Mouse (Mus musculus): ENCODE results near the gene Adgrb3.
"Not testable (repeated sequence)": the region's sequence is repeated elsewhere in the genome, so short reads cannot be mapped to it uniquely, and the experiment has no call there.

Gene Adgrb3

DNA sequence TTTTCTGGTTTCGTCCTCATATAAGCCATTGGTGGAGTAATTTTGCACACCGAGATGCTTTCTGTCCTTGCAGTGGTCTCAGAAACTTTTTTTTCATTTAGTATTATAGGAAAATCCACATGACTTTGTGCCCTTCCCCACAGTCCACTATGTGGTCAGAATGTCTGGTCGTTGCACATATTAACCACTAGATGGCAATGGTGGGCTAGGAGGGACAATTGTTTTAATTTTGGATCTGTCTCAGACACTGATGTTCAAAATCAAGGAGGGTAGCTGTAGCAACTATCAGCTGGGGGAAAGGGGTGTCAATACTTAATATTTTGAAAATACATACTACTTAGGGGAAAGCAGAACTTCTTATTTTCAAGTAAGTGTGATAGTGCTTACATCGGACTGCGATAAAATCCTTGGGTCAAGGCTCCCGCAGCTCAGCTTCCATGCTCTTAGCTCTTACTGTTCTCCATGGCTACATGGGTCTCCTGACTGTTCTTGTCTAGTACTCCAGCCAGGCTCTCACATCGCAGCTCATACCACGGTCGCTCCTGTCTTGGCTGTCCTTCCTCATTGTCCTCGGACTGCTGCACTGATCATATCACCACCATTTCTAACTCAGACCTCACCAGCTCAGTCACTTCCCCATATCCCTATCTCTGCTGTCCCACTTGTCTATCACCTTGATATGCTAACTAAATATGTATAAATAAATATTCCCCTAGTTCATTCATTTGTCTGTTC is 319.0 kb downstream of the Adgrb3 start:
- no peak for DNase-seq (ENCODE audit: low spot score in 2 of 2)

DNA sequence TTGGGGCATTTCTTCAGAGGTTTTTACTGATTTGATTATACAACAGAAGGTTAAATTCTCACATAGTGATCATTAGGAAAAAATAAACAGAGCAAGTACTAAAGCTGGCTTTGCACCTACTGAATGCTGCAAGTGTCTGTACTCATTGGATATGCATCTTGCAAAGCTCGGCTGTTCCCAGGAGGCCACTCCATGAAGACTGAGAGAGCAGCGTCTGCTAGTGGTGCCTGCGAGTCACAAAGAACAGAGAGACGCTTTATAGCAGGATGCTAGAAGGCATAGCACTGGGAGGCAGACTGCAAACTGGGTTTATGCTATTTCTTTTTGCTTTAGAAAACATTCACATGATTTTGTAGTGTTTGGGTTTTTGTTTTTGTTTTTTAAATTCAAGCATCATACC is 325.2 kb downstream of the Adgrb3 start:
- peak; percentile 22 to 67 for DNase-seq (ENCODE audit: low spot score in 2 of 2)

DNA sequence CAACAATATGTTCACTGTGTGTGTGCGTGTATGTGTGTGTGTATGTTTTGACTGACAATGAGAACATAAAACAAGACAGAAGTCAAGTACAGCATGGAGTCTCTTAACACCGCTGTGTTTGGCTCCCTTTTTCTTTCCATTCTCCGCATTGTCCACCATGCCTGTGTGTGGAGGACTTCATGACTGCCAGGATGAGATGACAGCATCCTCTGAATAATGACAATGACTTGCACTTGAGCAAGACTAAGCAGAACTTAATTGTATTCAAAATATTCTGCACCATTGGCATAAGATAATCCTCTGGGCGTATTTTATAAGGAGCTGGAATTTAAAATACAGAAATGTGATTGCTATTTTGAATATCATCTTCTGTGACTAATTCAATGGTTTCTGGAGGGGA is 326.0 kb downstream of the Adgrb3 start:
- DNase-seq (ENCODE audit: low spot score in 2 of 2), result no peak

DNA sequence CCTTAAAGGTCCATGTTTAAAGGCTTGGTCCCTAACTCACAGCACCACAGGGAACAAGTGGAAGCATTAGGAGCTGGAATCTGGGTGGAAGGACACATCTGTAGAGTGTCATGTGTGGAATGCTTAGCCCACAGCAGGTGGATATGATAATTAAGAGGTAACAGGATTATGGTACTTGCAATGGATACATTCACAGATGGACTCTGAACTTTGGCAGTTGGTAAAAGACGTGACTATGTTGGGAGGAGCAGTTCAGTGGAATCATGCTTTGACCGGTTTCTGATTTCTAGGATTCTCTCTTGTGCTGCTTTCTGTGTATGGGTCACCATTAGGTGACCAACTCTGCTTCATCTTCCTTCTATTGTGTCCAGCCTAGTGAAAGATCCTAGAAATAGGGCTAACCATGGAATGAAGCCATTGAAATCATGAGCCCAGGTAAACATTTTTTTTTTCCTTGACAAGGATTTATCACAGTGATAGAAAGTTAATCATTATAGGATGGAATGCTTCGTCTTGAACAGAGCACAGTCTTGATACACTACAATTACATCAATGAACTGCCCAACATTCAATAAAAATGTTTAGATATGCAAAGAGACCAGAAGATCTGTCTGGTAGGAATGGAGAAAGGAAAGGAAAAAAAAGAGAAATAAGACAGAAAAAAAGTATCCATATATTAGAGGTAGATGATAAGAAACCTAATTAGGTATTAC is 334.1 kb downstream of the Adgrb3 start:
- no peak for DNase-seq (ENCODE audit: low spot score in 2 of 2)

DNA sequence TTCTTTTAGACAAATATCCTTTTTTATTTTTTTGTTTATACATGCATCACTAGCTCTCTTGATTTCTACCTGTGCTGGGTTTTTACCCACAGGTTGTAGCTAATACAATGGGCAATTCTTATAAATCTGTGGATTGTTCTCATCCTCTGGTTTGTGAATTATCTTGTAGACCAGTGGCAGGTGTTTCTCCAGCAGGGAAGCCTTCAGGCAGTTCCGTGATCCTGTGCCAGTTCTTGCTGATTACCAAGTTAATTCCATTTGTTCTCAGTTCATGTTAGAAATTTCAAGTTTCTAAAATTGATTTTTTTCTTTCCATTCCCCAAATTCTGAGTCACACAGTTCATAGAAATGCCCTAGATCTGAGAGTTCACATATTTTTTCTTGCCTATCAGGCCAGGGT is 338.0 kb downstream of the Adgrb3 start:
- no peak for DNase-seq (ENCODE audit: low spot score in 2 of 2)

DNA sequence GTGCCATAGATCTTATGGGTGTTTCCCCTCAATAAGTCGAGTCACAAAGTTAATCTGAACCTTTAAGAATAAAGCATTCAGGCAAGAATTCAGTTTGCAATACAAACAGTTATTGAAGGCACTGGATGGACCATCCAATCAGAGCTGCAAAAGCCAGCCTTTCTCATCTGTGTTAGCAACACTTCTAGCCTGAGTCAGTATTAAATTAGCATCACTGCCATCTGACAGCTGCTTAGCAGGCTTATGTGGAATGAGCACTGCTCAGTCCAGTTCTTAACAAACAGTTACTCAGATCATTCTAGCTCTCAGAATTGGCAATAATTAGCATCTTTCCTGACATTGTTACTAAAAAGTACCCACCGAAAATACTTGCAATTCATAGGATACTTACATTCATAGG is 339.3 kb downstream of the Adgrb3 start:
- DNase-seq (ENCODE audit: low spot score in 2 of 2), result no peak

DNA sequence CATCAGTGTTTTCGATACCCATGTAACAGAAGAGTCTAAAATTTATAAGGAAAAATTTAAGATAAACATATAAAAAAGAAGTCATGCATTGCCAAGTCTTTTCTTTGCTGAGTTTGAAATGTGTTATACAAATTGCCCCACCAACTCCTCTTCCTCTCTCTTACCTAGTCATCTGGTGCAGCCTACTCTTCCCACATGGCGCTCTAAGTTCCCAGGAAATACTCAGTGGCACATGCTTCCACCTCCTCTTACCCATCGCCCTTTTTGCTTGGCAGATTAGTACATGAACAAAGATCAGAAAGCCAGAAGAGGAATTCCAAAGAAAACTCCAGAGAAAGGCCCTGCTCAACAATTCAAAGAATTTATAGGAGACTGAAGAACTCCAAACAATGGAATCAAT is 353.8 kb downstream of the Adgrb3 start:
- no peak for DNase-seq (ENCODE audit: low spot score in 2 of 2)

DNA sequence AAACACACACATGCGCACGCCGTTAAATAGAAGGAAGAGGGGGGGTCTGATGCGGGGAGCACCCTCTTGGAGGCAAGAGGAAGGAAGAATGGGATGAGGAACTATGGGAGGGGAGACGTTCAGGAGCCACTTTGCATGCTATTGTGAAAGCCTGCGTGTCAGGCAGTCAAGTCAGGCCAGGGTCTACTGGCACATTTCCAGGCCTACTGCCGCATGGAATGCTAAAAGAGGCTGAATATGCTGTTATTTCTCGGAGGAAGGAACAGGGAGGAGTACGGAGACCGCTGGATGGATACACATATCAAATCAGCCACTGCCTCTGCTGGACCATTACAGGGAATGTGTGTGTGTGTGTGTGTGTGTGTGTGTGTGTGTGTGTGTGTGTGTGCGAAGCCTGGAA is 355.0 kb downstream of the Adgrb3 start:
- DNase-seq (ENCODE audit: low spot score in 2 of 2), result no peak

DNA sequence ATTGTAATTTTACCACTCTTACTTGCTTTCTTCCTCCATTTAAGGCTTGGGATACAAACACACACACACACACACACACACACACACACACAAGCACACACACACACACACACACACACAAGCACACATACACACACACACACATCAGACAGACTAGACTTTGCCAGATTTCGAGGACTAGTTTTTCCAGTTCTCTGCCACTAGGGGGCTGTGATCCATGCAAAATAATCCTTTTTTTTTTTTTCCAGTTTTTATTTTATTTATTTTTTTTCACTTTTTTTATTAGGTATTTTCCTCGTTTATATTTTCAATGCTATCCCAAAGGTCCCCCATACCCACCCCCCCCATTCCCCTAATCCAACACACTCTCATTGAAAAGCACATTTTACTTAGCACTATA is 357.9 kb downstream of the Adgrb3 start:
- not testable (repeated sequence) for DNase-seq (ENCODE audit: low spot score in 2 of 2)

DNA sequence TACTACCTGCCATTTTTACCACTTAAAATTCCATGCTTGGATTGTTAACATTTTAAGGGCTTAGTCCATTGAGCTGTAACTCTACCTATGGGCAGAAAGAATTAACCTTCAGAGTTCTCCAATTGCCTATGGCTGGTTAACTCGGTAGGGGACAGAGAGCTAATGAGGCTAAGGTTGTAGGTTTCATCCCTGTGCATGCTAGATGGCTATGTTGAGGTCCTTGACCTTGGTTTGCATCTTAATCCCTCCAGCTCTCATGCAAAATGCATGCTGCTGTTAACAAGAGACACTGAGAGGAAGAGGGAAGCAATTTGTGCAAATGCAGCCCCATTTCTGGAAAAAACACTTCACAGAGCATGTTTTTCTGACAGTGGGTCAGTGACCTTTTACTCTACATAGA is 366.9 kb downstream of the Adgrb3 start:
- DNase-seq (ENCODE audit: low spot score in 2 of 2), result no peak

DNA sequence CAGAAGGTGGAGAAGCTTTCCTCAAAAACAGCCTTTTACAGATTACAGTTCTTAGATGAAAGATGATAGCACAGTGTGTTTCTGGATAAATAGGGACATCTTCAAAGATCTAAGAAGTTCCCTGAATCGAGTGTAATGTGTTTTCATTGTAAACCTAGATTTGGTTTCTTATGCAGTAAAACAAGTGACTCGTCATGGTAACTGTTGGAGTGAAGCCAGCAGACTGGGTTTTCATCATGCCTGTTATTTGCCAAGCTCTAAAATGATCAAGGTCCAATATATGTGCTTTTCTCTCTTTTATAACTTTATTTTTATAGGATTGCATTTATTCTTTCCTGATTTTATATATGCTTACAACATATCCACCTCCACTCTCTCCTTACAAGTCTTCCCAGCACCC is 394.0 kb downstream of the Adgrb3 start:
- DNase-seq (ENCODE audit: low spot score in 2 of 2), result no peak

DNA sequence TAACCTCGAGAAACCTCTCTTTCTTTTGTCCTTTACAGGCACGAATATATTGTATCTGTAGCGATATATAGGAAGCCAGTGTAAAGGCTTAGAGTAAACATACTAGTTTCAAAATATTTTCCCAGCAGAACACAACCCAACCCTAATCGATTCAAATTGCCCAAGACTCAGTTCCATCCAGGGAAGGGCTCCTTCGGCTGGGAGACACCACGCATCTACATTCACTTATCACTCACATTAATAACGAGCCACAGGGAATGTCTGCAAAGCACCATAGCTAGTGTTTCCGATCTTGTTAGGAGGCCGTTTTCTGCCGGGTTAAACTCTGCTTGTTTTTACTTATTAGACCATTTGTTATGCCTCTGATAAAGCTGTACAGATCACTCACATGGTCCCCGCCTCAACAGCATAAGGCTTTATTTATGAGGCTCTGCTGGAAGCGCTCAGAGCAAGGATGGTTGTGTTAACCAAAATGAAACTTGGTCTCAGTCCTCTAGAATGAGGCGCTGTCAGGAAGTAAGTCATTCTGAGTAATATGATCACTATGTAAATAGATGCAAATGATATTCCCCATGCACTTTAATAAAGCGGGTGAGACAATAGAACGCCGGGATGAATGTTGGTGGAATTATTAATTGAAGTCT is 399.2 kb downstream of the Adgrb3 start:
- no peak for DNase-seq (ENCODE audit: low spot score in 2 of 2)

DNA sequence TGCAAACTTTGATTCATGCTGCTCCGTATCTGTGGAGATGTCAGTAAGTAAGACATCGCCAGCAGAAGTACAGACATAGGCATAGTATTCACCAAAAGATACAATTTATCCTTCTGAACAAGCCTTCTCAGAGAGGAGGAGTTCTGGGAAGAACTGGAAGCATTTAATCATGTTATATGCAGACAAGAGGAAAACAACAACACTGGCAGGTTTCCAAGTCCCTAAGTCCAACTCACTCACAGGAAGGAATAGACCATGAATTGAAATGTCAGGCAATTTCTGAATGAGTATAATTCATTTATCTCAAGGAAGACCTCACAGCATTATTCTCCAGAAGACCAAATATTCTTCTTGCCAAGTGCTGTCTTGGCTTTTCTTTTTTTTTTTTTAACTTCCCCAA is 408.8 kb downstream of the Adgrb3 start:
- no peak for DNase-seq (ENCODE audit: low spot score in 2 of 2)

DNA sequence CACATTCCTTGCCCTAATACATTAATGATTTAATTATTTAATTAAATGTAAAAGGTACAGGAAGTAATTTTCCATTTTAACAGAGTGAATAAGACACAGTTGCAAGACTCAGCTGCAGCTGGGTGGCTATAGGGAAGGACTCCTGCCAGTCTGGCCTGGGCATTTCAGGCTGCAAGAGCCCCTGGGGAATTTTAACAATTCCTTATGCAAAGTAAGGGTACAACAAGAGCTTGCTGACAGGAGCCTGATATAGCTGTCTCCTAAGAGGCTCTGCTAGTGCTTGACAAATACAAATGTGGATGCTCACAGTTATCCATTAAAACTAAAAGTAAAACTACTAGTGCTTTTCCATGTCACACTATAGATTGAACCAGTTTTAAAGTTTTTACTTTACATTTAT is 410.1 kb downstream of the Adgrb3 start:
- DNase-seq (ENCODE audit: low spot score in 2 of 2), result no peak

DNA sequence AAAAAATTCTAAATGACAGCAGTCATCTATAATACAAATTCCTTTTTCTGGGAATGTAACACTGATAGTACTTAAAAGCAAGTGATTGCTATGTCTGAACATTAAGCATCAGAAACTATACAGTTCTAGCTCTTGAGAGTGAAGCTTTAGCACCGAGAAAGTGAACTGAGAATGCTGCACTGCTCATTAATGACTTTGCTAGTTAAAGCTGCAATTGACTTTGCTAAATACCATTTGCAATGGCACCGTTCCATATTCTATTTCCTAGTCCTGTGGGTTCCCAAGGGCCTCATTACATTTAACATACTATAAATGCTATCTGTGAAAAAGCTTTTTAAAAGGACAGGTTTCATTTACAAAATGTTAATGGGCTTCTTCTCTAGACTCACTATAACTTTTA is 414.4 kb downstream of the Adgrb3 start:
- no peak for DNase-seq (ENCODE audit: low spot score in 2 of 2)

DNA sequence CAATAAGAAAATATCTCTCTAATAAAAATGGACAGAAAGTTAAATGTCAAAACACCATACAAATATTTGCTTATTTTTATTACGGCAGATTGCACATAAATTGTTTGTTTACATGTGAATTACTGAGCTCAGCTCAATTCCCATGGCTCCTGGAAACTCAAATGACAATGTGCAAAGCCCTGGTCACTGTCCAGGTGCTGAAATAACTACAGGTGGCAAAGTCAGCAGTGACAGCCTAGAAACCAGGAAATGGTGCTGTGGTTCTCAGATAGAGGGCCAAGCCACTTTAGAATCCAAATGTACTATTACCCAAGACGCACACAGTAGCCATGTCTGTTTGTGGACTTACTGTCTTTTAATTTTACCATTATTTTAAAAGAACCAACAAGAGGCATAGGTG is 465.3 kb downstream of the Adgrb3 start:
- no peak for DNase-seq (ENCODE audit: low spot score in 2 of 2)

DNA sequence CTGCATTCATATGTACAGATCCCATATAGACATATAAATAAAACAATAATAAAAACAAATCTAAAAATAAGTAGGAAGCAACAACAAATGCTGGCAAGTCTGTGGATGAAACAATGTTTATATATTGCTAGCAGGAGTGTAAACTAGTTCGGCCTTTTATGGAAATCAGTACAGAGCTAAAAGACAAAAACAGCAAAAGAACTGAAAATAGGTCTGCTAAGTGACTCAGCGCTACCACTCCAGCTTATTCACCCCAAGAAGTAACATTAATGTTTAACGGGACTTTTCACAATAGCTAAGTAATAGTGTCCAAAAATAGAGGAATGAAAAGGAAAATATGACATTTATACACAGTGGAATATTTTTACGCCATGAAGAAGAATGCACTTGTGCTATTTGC is 471.0 kb downstream of the Adgrb3 start:
- no peak for DNase-seq (ENCODE audit: low spot score in 2 of 2)

DNA sequence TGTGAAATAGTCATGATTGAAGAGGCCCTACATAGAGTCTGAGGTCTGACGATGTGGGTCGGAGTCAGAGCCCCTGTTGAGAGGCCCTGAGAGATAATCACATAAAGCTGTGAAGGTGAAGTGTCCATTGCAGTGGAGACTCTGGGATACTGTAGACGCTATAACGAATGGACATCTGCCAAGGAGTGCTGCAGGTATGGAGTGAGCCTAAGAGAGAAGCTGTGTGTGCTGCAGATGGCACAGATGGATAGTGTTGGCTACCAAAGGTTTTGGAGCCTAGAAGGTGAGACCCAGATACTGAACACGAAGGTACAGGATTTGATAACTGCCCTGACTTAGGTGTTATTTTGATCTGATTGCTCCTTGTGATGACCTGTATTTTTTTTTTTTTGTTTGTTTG is 474.0 kb downstream of the Adgrb3 start:
- no peak for DNase-seq (ENCODE audit: low spot score in 2 of 2)

DNA sequence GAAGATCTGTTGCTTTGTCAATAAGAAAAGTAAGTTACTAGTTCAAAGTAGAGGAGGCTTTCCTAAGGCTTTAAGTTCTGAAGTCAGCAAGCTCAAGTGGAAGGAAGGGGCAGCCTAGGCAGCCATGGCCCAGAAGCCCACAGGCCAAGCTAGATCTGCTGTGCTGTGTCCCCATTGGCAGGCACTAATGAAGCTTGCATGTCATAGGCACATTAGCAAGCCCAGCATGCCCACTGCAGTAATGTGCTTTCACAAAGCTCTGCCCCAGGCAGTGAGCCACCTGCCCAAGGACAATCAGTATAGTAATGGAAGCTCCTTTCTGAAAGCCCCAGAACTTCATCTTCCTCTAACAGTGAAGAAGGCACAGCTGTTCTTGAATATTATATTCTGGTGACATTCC is 484.6 kb downstream of the Adgrb3 start:
- no peak for DNase-seq (ENCODE audit: low spot score in 2 of 2)

DNA sequence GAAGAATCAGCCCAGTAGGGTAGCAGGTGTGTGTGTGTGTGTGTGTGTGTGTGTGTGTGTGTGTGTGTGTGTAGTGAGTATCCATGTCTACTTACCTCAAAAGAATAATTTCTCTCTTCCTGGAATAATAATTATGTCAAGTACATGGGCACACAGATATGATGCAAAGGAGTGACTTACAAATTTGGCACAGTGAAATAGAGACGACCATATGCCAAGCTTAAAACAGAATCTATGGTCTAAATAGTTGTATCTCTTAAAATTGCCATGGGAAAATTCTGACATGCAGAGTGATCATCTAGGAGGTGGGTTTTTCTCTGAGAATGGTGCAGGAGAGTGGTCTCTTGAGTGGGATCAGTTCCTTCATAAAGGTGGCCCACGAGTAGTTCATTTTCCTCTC is 504.1 kb downstream of the Adgrb3 start:
- DNase-seq (ENCODE audit: low spot score in 2 of 2), result no peak

DNA sequence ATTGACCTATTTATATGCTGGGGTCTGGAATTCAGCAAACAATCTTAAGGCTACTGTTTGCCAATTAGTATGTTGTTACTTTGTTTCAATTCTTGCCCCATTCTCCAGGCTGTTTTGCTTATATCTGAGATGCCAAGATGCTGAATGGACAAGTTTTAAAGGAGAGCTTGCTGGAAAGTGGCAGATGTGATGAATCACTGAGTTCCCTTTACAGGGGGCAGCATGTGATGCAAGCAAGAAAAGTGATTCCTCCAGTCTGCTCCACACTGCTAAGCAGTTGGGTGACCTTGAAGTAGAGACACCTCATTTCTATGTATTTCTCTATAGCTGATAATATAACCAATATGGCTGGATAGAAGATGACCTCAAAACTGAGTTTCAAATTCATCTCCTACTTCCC is 512.4 kb downstream of the Adgrb3 start:
- no peak for DNase-seq (ENCODE audit: low spot score in 2 of 2)

DNA sequence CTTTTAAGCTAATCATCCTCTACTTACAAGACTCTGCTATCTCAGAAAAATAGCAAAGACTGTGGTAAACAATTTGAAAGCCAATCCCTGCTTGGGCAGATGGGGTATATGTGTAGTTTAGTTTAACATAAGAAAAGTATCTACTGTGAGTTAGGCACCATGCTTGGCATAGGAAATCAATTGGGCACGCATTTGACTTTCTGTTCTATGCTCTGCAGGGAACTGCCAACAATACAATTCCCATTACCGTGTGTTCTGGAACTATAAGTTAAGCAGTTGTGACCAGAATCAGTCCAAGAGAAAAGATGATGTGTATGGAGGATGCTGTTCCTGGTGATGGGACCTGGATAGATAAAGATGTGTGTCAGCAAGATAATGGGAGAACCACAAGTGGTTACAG is 517.2 kb downstream of the Adgrb3 start:
- no peak for DNase-seq (ENCODE audit: low spot score in 2 of 2)

DNA sequence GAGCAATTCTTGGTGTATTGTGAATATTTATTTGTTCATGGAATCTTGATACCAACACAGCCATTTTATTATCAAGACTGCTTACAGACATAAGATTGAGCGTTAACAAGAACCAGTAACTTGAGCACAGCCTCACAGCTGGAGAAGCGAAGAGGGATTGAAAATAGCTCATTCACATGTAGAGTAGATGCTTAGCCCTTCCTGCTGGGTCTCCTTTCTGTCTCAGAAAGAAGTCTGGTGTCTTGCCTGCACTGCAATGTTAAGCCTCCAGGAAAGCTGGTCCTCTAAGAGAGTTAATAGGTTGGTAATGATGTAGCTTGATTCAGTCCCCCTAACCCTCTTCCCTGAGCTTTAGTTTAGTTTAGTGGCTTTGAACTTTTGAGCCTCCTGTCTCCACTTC is 519.4 kb downstream of the Adgrb3 start:
- no peak for DNase-seq (ENCODE audit: low spot score in 2 of 2)

Measured in left cerebral cortex, adult 9 months (tissue).